Mouse (Mus musculus) liver, adult 2 months (tissue): Measurements from ENCODE around the gene Yars.

ENCODE experiments used
- CTCF ChIP-seq: fragments of 200-500 bp; IDR thresholded peaks from 2 replicates; pipeline ENCODE4 v1.5.1; 2011; ENCODE audit warnings: low read depth, low read length, control low read depth
- POLR2A ChIP-seq: fragments of 200-500 bp; IDR thresholded peaks from 2 replicates; pipeline ENCODE4 v1.6.1; 2011; ENCODE audit warnings: low read length, control low read depth; ENCODE audit not compliant: insufficient read depth; ENCODE audit errors: extremely low read depth

GRCm38 (mm10) chr4:129238579-129239016 lies 49.0 kb downstream of the Yars start:
- TF ChIP-seq CTCF (no peak), POLR2A (no peak)
